Mouse (Mus musculus) bone marrow macrophage, adult 2 months (primary cell): ENCODE measurements around the gene Mtcp1.

Experiments used
- CTCF ChIP-seq: IDR thresholded peaks from 2 replicates; pipeline ENCODE4 v1.5.1; 2012; ENCODE audit warnings: low read depth, mild to moderate bottlenecking, low read length, moderate library complexity
- POLR2A ChIP-seq: IDR thresholded peaks from 2 replicates; pipeline ENCODE4 v1.6.1; 2012; ENCODE audit warnings: mild to moderate bottlenecking, low read depth, low read length, borderline replicate concordance

DNA sequence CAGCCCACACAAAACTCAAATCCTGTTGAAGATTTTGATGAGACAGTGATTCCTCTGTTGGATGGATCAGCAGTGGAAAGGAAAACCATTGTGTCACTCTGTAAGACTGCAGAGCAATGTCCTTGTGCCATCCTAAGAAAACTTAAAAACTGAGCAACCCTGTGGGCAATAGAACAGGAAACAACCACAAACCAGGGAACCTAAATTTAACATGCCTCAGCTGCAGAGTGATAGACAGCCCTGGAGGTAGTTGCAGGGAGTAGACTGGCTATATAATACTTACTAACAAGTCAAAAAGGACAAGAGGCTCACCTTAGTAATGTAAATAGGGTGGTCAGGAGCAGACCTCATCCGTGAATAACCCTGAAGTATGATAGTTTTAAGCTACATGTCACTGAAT, 38.2 kb upstream of the Mtcp1 start:
- TF ChIP-seq POLR2A = no peak
- no peak for TF ChIP-seq CTCF
